Mouse (Mus musculus): ENCODE measurements around the gene Tstd3.

GRCm38 (mm10) chr4:21766863-21767304, at the start of gene Tstd3, which contains the start of gene Usp45:
- TF ChIP-seq POLR2A (IDR thresholded peaks at IDR 0.05; ENCODE audit: borderline replicate concordance, extremely low read depth, insufficient read depth, insufficient read length, poor library complexity, severe bottlenecking): peak; percentile 28; the same call in 1 of the 2 replicates
- peak; percentile 87 for TF ChIP-seq CTCF (IDR thresholded peaks at IDR 0.05; ENCODE audit: borderline replicate concordance, extremely low read depth, insufficient read depth, insufficient read length)
